Mouse (Mus musculus) NIH3T3 (cell line): ENCODE measurements around the gene Gpr6.

Source experiments
- DNase-seq: peaks from one replicate; pipeline ENCODE4 v3.0.0-alpha.2; 2012; ENCODE audit warnings: low read depth

The Gpr6 gene

GRCm38 (mm10) chr10:41072116-41072515 is at the start of gene Gpr6:
Gene Gpr6, minus strand, starts transcription at chr10:41072285.
- DNase-seq, result no peak

- DNase-seq, result no peak
Observed at GRCm38 (mm10) chr10:41100060-41100459, 28.0 kb upstream of the Gpr6 start.

GRCm38 (mm10) chr10:41098137-41098536 is 26.1 kb upstream of the Gpr6 start:
- no peak for DNase-seq

- peak; percentile 47 for DNase-seq
Observed at GRCm38 (mm10) chr10:41088852-41089251, 16.8 kb upstream of the Gpr6 start.

GRCm38 (mm10) chr10:41071696-41072095 is 389 bp downstream of the Gpr6 start:
- DNase-seq, result peak; percentile 75

GRCm38 (mm10) chr10:41070693-41071651 is 1.1 kb downstream of the Gpr6 start:
- DNase-seq, result no peak

- no peak for DNase-seq
Observed at GRCm38 (mm10) chr10:41060250-41060831, 11.7 kb downstream of the Gpr6 start.

- peak; percentile 9 for DNase-seq
Observed at GRCm38 (mm10) chr10:41055581-41055980, 16.5 kb downstream of the Gpr6 start.

GRCm38 (mm10) chr10:41054005-41054404 is 18.1 kb downstream of the Gpr6 start:
- DNase-seq, result peak; percentile 15

GRCm38 (mm10) chr10:41042272-41042671 is 29.8 kb downstream of the Gpr6 start:
- DNase-seq, result no peak

GRCm38 (mm10) chr10:41041478-41041877 is 30.6 kb downstream of the Gpr6 start:
- no peak for DNase-seq

- DNase-seq, result peak; percentile 44
Observed at GRCm38 (mm10) chr10:41040530-41041085, 31.5 kb downstream of the Gpr6 start.

GRCm38 (mm10) chr10:41038476-41038875 is 33.6 kb downstream of the Gpr6 start:
- no peak for DNase-seq

- DNase-seq, result no peak
Observed at GRCm38 (mm10) chr10:41037722-41038121, 34.4 kb downstream of the Gpr6 start.

GRCm38 (mm10) chr10:41032811-41033210 is 39.3 kb downstream of the Gpr6 start:
- DNase-seq, result peak; percentile 15

- no peak for DNase-seq
Observed at GRCm38 (mm10) chr10:41024860-41025259, 47.2 kb downstream of the Gpr6 start.

- DNase-seq, result no peak
Observed at GRCm38 (mm10) chr10:41024406-41024805, 47.7 kb downstream of the Gpr6 start.

- DNase-seq, result peak; percentile 64
Observed at GRCm38 (mm10) chr10:41022226-41022625, 49.9 kb downstream of the Gpr6 start.
